Mouse (Mus musculus) olfactory bulb, adult 2 months (tissue): ENCODE data around the gene Dgke.

ENCODE experiments used
- CTCF ChIP-seq: fragments of 200-500 bp; IDR thresholded peaks from 2 replicates; pipeline ENCODE4 v1.5.1; 2012; ENCODE audit warnings: low read depth, mild to moderate bottlenecking, low read length, moderate library complexity; ENCODE audit not compliant: insufficient read depth
- POLR2A ChIP-seq: fragments of 200-500 bp; IDR thresholded peaks from 2 replicates; pipeline ENCODE4 v1.6.1; 2012; ENCODE audit warnings: mild to moderate bottlenecking, low read depth, low read length, moderate library complexity; ENCODE audit not compliant: insufficient read depth

DNA sequence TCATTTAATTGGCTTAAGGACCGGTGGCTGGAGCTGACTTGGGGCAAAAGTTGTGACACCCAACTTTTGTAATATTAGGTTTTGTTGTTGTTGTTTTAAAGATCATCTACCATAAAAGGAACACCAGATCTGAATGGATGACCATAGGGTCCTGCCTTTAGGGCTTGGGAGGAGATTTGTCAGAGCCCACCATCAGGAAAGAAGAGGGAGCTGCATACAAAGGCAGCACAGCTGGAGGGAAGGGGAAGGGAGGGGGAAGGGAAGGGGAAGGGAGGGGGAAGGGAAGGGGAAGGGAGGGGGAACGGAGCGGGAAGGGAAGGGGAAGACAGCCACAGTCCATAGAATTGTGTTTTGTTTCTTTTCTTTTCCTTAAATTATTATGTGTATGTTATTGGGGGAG, 68.2 kb downstream of the Dgke start:
- TF ChIP-seq CTCF (no peak), POLR2A (no peak)
